Mouse (Mus musculus) lung, postnatal 0 days (tissue): Measurements from ENCODE around the gene Osbpl3.

Experiments
- CTCF ChIP-seq: IDR thresholded peaks from 2 replicates; pipeline ENCODE4 v1.5.1; 2016; ENCODE audit warnings: antibody characterized with exemption, mild to moderate bottlenecking
- EP300 ChIP-seq: IDR thresholded peaks from 2 replicates; pipeline ENCODE4 v1.6.1; 2016; ENCODE audit warnings: antibody characterized with exemption, mild to moderate bottlenecking, control low read depth

- no peak for TF ChIP-seq EP300
- TF ChIP-seq CTCF: no peak
Measured at GRCm38 (mm10) chr6:50377742-50378720, 78.0 kb downstream of the Osbpl3 start.
